Mouse (Mus musculus) olfactory bulb, adult 2 months (tissue): ENCODE measurements around the gene Prpf31. TPM values are rescaled to one million over a fixed set of nuclear protein-coding genes. Genes with fewer than 3 reads are reported as not detected.
A peak's percentile ranks its signal among the peaks of the same experiment; 100 is the strongest.

ENCODE experiments used
- H3K27ac ChIP-seq: fragments of 200-500 bp; 2 replicates; pipeline ENCODE4 v1.5.1; 2012; ENCODE audit warnings: low read depth, low read length; ENCODE audit not compliant: insufficient read depth
- H3K4me1 ChIP-seq: fragments of 200-500 bp; 2 replicates; pipeline ENCODE4 v1.6.1; 2012; ENCODE audit warnings: low read length; ENCODE audit not compliant: control insufficient read depth, insufficient read depth
- H3K4me3 ChIP-seq: fragments of 200-500 bp; 2 replicates; pipeline ENCODE4 v1.5.1; 2012; ENCODE audit warnings: mild to moderate bottlenecking, low read depth, low read length, moderate library complexity; ENCODE audit not compliant: insufficient read depth
- CTCF ChIP-seq: fragments of 200-500 bp; IDR thresholded peaks from 2 replicates; pipeline ENCODE4 v1.5.1; 2012; ENCODE audit warnings: low read depth, mild to moderate bottlenecking, low read length, moderate library complexity; ENCODE audit not compliant: insufficient read depth
- POLR2A ChIP-seq: fragments of 200-500 bp; IDR thresholded peaks from 2 replicates; pipeline ENCODE4 v1.6.1; 2012; ENCODE audit warnings: mild to moderate bottlenecking, low read depth, low read length, moderate library complexity; ENCODE audit not compliant: insufficient read depth
- WGBS: fragments of 180-500 bp; shearing (Covaris S2); methylation state at CpG from one replicate; pipeline ENCODE4 v1.1.7; 2018; 5-methylcytosine and 5-hydroxymethylcytosine counted together
- polyA plus RNA-seq: library from polyadenylated mRNA; stranded (reverse); fragments of >200 nt; gene quantifications from 2 replicates; pipeline ENCODE4 v1.2.4, GENCODE M21; 2012; ENCODE audit warnings: low replicate concordance; ENCODE audit not compliant: missing spikeins, insufficient read depth, insufficient read length

Gene Prpf31
- not detected in 2 replicates for polyA plus RNA-seq

GRCm38 (mm10) chr7:3629543-3630477 lies at the start of gene Prpf31, which contains the start of gene Tfpt:
Gene Prpf31, plus strand, starts transcription at chr7:3629985.
Gene Tfpt, minus strand, starts transcription at chr7:3629929.
- H3K27ac ChIP-seq, result peak within 1 kb of the TSS; percentile 79
- WGBS, result 1% methylated on average over 47 of the region's 47 CpGs
- peak; percentile 66 for TF ChIP-seq POLR2A
- no peak for TF ChIP-seq CTCF
- peaks cover 15% of the 10 kb centered on the region for H3K4me1 ChIP-seq
- peak within 1 kb of the TSS; percentile 67 for H3K4me3 ChIP-seq

GRCm38 (mm10) chr7:3580029-3580428 lies 49.8 kb upstream of the Prpf31 start:
- TF ChIP-seq POLR2A (no peak), CTCF (no peak)
- no peak overlapping the region for H3K27ac ChIP-seq
- no peak overlapping the region for H3K4me3 ChIP-seq
- WGBS, result 66% methylated on average over 2 of the region's 2 CpGs
- no peaks in the 10 kb centered on the region for H3K4me1 ChIP-seq

GRCm38 (mm10) chr7:3585763-3586162 lies 44.0 kb upstream of the Prpf31 start:
- WGBS, result 27% methylated on average over 6 of the region's 6 CpGs
- Histone ChIP-seq H3K4me3 (no peak overlapping the region), H3K27ac (no peak overlapping the region), H3K4me1 (peaks cover 4% of the 10 kb centered on the region)
- TF ChIP-seq CTCF (no peak), POLR2A (no peak)

- WGBS, result 16% methylated on average over 5 of the region's 5 CpGs
- no peak overlapping the region for H3K27ac ChIP-seq
- H3K4me3 ChIP-seq, result no peak overlapping the region
- peaks cover 4% of the 10 kb centered on the region for H3K4me1 ChIP-seq
- no peak for TF ChIP-seq CTCF
- no peak for TF ChIP-seq POLR2A
These were observed 43.5 kb upstream of the Prpf31 start for GRCm38 (mm10) chr7:3586255-3586654.

- peaks cover 4% of the 10 kb centered on the region for H3K4me1 ChIP-seq
- H3K4me3 ChIP-seq, result no peak overlapping the region
- WGBS, result 33% methylated on average over 1 of the region's 1 CpGs
- TF ChIP-seq POLR2A, result no peak
- TF ChIP-seq CTCF, result no peak
- H3K27ac ChIP-seq, result no peak overlapping the region
These were observed 42.5 kb upstream of the Prpf31 start for GRCm38 (mm10) chr7:3587292-3587691.

- TF ChIP-seq POLR2A (no peak), CTCF (no peak)
- no peak overlapping the region for H3K27ac ChIP-seq
- H3K4me1 ChIP-seq, result peaks cover 6% of the 10 kb centered on the region
- 52% methylated on average over 3 of the region's 3 CpGs for WGBS
- H3K4me3 ChIP-seq, result no peak overlapping the region
These were observed 39.2 kb upstream of the Prpf31 start for GRCm38 (mm10) chr7:3590550-3590949.

GRCm38 (mm10) chr7:3591534-3591933 lies 38.3 kb upstream of the Prpf31 start:
- 79% methylated on average over 1 of the region's 1 CpGs for WGBS

GRCm38 (mm10) chr7:3593855-3594254 lies 35.9 kb upstream of the Prpf31 start:
- 0 out of 2 replicates have a peak overlapping the region, but pooled peaks have one; percentile 31 for H3K27ac ChIP-seq
- no peak overlapping the region for H3K4me3 ChIP-seq
- H3K4me1 ChIP-seq, result 0 out of 2 replicates have a peak, but pooled peaks cover 2% of the 10 kb centered on the region
- TF ChIP-seq POLR2A (no peak), CTCF (no peak)

More at GRCm38 (mm10) chr7:3591534-3591933, 38.3 kb upstream of the Prpf31 start:
- no peak overlapping the region for H3K27ac ChIP-seq
- TF ChIP-seq CTCF (no peak), POLR2A (no peak)
- no peak overlapping the region for H3K4me3 ChIP-seq
- peaks cover 6% of the 10 kb centered on the region for H3K4me1 ChIP-seq

- no peak for TF ChIP-seq POLR2A
- TF ChIP-seq CTCF, result no peak
- Histone ChIP-seq H3K4me3 (no peak overlapping the region), H3K4me1 (0 out of 2 replicates have a peak, but pooled peaks cover 2% of the 10 kb centered on the region), H3K27ac (no peak overlapping the region)
- 22% methylated on average over 5 of the region's 5 CpGs for WGBS
These were observed 35.1 kb upstream of the Prpf31 start for GRCm38 (mm10) chr7:3594686-3595085.
